Mouse (Mus musculus): ENCODE data around the gene Rimkla.
"Not testable (repeated sequence)": the region's sequence is repeated elsewhere in the genome, so short reads cannot be mapped to it uniquely, and the experiment has no call there.

Rimkla gene

GRCm38 (mm10) chr4:119492291-119492932 lies at the start of gene Rimkla:
Gene Rimkla (minus strand): TSS chr4:119492628.
- peak; percentile 81 for DNase-seq (ENCODE audit: low read depth, low spot score)

DNA sequence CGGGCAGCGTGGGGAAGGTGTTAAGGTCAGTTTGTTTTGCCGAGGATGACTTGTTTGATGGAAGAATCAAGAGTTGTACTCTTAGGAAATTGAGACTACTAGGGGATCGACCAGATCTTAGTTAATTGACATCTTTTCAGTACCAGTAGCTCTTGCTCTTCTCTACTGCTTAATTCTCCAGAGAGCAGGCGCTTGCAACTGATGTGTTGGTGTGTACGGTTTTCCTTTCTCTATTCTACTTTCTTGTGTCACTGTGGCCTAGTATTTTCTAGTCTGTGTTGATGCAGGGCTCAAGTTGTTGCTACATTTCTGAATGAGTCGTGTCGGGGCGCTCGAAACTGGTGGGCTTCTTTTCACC lies 48.1 kb upstream of the Rimkla start:
- no peak for DNase-seq (ENCODE audit: low read depth, low spot score)

DNA sequence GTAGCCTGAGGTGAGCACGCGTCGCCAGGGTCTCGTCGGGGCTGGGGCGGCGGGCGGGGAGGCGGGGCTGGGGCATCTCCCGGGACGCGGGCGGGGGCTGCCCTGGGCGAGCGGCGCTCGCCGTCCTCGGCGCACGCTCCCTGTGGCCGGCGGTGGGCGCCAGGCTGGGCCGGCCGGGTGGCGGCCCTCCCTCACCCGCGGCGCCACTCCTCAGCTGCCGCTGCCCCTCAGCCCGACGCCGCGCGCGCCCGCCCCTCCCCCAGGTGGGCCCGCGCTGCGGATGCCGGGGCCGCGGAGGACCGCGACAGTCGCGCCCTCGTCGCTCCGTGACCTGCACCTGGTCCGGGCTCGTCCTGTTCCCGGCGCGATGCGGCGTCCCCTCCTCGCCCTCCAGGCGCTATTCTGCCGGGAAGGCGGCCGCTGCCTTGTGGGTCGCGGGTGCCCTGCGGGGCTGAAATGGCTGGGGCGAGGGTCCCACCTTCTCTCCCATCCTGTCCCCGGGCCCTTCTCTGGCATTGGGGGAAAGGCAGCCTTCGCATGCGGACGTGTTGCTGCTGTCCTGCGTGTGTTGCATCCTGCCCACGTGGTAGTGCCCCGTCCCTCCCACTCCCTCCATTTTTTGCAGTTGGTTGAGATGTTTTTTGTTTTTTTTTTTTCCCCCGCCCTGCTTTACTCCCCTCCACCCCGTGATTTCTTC lies 47.6 kb upstream of the Rimkla start:
- DNase-seq (ENCODE audit: low read depth, low spot score), result peak; percentile 76

GRCm38 (mm10) chr4:119539031-119539824 lies 46.8 kb upstream of the Rimkla start, which contains the start of gene Frg2f1:
Gene Frg2f1 (minus strand): TSS chr4:119539529.
- peak; percentile 99 for DNase-seq (ENCODE audit: low read depth, low spot score)

- DNase-seq (ENCODE audit: low read depth, low spot score), result no peak
These were observed 45.0 kb upstream of the Rimkla start for GRCm38 (mm10) chr4:119537436-119537835.

- not testable (repeated sequence) for DNase-seq (ENCODE audit: low read depth, low spot score)
These were observed 44.2 kb upstream of the Rimkla start, which contains the start of gene Foxj3 for GRCm38 (mm10) chr4:119536615-119537014. Gene Foxj3 (plus strand): TSS chr4:119537004.

DNA sequence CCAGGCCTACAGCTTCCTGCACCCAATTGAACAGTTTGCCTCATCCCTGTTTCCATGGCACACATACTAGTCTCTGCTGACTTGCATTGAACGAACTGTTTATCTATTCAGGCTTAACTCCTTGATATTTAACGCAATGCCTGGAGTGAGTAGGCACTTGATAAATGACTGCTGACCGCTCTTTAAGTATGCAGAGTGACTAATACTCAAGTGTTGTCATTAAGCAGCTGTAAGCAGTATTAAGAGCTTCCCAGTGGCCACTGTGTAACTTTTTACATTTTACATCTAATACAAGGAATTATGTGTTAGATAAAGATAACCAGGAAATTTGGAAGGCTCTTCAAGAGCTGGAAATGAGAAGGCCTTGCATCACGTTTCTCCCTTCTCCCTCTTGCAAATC lies 42.7 kb upstream of the Rimkla start:
- no peak for DNase-seq (ENCODE audit: low read depth, low spot score)

- peak; percentile 40 for DNase-seq (ENCODE audit: low read depth, low spot score)
These were observed 39.4 kb upstream of the Rimkla start for GRCm38 (mm10) chr4:119531813-119532212.

DNA sequence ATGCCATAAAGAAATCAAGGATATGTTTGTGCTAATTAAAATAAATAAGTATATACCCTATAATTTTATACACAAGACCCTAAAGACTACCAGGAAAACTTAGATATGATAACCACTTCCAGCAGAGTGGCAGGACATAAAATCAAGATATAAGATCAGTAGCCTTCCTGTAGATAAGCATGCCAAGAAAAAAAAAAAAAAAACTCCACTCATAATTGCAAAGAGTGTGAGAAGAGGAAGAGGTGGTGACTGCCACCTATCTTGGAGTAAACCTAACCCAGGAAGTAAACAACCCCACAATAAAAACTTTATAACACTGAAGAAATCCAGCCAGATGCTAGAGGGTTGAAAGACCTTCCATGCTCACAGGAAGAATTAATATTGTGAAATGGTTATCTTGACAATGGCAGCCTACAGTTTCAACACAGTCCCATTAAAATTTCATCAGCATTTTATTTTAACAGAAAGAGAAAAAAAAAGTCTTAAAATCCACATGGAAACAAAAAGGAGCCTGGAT lies 34.0 kb upstream of the Rimkla start:
- DNase-seq (ENCODE audit: low read depth, low spot score), result no peak

DNA sequence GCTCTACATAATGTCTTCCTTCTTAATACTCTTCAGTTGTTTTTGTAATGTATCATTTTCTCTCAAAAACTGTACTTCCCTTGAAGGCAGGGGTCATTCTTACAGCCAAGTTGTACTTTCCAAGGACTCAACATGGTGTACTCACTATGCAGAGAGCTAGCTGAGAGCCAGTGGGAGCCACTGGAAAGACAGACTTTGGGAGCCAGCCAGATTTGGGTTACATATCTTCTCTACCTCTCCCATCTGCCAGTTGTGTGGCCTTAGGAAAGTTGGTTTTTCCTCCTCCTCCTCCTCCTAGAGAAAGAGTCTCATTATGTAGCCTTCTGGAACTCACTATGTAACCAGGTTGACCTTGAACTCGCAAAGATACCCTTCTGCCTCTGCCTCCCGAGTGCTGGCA lies 32.0 kb upstream of the Rimkla start:
- no peak for DNase-seq (ENCODE audit: low read depth, low spot score)

DNA sequence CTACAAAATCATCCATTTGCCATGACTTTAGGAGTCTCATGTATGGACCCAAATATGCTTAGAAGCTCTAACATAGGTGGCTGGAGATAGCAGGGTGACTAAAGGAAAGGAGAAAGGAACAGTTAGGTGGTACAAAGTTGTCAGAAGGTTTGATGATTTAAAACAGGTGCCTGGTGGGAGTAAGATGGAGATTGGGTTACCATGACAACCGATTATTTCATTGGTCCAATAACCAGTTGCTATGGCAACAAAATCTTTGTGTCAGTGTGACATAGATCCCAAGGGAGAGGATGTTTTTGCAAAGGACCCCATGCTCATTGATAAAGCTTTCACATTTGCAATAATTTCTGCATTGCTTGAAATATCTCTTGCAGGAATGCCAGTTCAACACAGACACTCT lies 31.6 kb upstream of the Rimkla start:
- DNase-seq (ENCODE audit: low read depth, low spot score), result no peak

- no peak for DNase-seq (ENCODE audit: low read depth, low spot score)
These were observed 31.1 kb upstream of the Rimkla start for GRCm38 (mm10) chr4:119523575-119523974.

- DNase-seq (ENCODE audit: low read depth, low spot score), result no peak
These were observed 20.3 kb upstream of the Rimkla start for GRCm38 (mm10) chr4:119512731-119513141.

GRCm38 (mm10) chr4:119511591-119511990 lies 19.2 kb upstream of the Rimkla start:
- peak; percentile 52 for DNase-seq (ENCODE audit: low read depth, low spot score)

- DNase-seq (ENCODE audit: low read depth, low spot score), result peak; percentile 88
These were observed 6.0 kb upstream of the Rimkla start for GRCm38 (mm10) chr4:119498319-119498848.

DNA sequence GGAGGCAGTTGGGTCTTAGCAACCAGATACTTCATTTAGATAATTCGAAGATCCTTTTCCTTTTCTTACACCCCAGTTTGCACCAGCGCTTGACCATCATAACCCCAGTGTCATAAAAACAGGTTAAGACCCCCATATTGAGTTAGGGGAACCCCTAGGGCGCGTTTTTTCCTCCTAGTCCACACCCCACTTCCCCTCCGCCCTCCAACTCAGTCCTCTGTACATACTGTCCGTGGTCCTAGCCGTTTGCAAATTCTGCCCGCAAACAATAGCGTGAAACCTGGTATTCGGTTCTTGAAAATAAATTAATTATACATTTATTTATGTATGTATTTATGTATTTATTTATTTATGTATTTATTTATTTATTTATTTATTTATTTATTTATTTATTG lies 502 bp upstream of the Rimkla start:
- DNase-seq (ENCODE audit: low read depth, low spot score), result no peak

DNA sequence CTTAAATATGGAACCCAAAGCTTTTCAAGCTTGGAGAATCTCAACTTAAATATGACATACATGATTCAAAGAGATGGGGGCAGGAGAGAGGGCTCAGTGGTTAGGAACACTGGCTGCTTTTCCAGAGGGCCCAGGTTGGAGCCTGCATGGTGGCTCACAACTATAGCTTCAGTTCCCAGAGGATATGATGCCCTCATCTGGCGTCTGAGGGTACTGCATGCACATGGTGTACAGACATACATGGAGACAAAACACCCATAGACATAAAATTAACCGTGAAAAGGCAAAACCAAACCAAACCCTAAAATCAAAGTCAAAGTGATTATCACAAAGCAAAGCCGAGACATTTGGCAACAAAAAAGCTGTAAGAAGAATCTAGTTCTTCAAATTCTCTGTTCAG lies 1.6 kb downstream of the Rimkla start:
- peak; percentile 86 for DNase-seq (ENCODE audit: low read depth, low spot score)

DNA sequence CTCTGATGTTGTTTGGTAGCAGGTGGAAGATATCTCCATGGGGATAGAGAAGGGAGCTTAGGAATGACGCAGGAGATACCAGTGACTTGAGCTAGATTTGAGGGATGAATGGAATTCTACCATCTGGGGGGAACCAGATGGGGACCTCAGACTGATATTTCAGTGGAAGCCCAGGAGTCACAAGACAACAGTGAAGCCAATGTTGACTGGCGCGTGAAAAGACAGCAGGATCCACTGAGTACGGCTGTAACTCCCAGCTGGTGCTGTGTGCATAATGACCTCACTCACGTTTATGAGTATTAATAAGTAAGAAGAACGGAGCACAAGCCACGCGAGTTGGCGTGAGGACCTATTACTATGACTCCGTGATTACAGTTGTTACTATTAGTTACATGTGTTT lies 2.8 kb downstream of the Rimkla start:
- no peak for DNase-seq (ENCODE audit: low read depth, low spot score)

- peak; percentile 71 for DNase-seq (ENCODE audit: low read depth, low spot score)
These were observed 7.5 kb downstream of the Rimkla start for GRCm38 (mm10) chr4:119484882-119485281.

- peak; percentile 65 for DNase-seq (ENCODE audit: low read depth, low spot score)
These were observed 9.4 kb downstream of the Rimkla start for GRCm38 (mm10) chr4:119483051-119483450.

GRCm38 (mm10) chr4:119473150-119473549 lies 19.3 kb downstream of the Rimkla start:
- DNase-seq (ENCODE audit: low read depth, low spot score), result no peak

GRCm38 (mm10) chr4:119472545-119472944 lies 19.9 kb downstream of the Rimkla start:
- DNase-seq (ENCODE audit: low read depth, low spot score), result no peak

All from ZHBTc4 (cell line).